Mouse (Mus musculus) liver, postnatal 0 days (tissue): ENCODE results near the gene Ost4.

ENCODE experiments used
- CTCF ChIP-seq: sonication (generic); IDR thresholded peaks from 2 replicates; pipeline ENCODE4 v1.5.1; 2016; ENCODE audit warnings: antibody characterized with exemption, low read depth
- EP300 ChIP-seq: IDR thresholded peaks from 2 replicates; pipeline ENCODE4 v1.6.1; 2016; ENCODE audit warnings: antibody characterized with exemption, low read depth, mild to moderate bottlenecking

DNA sequence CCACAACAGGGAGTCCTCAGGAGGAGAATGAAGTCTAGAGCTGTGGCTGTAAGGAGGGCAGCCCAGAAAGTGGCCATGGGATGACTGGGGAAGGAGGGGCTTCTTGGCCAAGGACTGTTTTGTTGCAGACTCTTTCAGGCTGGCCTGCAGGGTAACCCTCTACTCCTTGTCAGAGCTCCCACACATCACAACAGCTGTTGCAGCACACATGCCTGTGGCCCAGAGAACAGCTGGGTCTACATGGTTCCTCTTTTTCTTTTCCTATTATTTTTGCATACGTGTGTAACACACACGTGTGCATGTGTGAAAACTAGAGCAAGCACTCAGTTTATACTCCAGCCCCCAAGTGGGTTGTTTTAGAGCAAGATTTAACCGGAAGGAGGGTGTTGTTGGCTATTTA is 40.7 kb downstream of the Ost4 start:
- no peak for TF ChIP-seq CTCF
- no peak for TF ChIP-seq EP300
